Mouse (Mus musculus): ENCODE results near the gene Rundc3a. TPM values are rescaled to one million over a fixed set of nuclear protein-coding genes. Genes with fewer than 3 reads are reported as not detected.
A peak's percentile ranks its signal among the peaks of the same experiment; 100 is the strongest.

The Rundc3a gene
- polyA plus RNA-seq, 1 experiment from 2014 or later = 5.3 TPM

- H3K27ac ChIP-seq (ENCODE audit: low read depth, low read length) = no peak overlapping the region
- no peak for ATAC-seq
- H3K27me3 ChIP-seq (replicated peaks; ENCODE audit: control insufficient read depth, insufficient read depth, low read length) = peaks cover 33% of the 10 kb centered on the region
- H3K4me3 ChIP-seq (ENCODE audit: low read depth, low read length) = peak overlapping the region; percentile 79; the same call in 1 of the 2 replicates
- H3K4me1 ChIP-seq (replicated peaks; ENCODE audit: control insufficient read depth, insufficient read depth, low read length) = no peaks in the 10 kb centered on the region
- no peaks in the 10 kb centered on the region for H3K9me3 ChIP-seq (ENCODE audit: control insufficient read depth)
- TF ChIP-seq CTCF (IDR thresholded peaks at IDR 0.05; ENCODE audit: low read depth) = no peak
- H3K4me2 ChIP-seq (replicated peaks; ENCODE audit: low read depth) = peak overlapping the region; percentile 89
- no peaks in the 10 kb centered on the region for H3K36me3 ChIP-seq (ENCODE audit: control insufficient read depth, insufficient read depth)
- H3K9ac ChIP-seq (ENCODE audit: low read depth, low read length) = no peak overlapping the region
- WGBS = 23% methylated on average over 10 of the region's 10 CpGs
These were observed 52.2 kb downstream of the Rundc3a start for GRCm38 (mm10) chr11:102445264-102445890.

DNA sequence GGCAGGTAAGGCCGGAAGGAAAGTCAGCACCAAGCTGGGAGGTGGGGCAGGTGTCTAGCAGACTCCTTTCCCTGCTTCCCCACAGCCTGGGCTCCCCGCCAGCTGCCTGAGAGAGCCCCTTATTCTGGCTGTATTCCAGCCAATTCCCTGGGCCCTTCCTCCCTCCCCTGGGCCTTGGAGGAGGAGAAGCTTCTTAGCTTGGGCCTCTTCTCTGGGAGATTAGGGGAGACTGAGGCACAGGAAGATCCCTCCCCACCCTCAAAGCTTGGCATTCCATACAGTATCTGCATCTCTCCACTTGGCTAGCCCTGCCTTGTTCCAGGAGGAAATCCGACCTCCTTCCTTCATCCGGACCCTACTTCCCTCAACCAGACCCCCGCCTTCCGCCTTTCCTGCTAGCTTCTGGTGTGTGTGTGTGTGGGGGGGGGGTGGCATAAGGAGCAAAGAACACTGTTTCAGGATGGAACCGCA is 52.7 kb downstream of the Rundc3a start:
- H3K4me2 ChIP-seq (replicated peaks; ENCODE audit: low read depth) = peak overlapping the region; percentile 89
- 32% methylated on average over 7 of the region's 7 CpGs for WGBS
- no peaks in the 10 kb centered on the region for H3K36me3 ChIP-seq (ENCODE audit: control insufficient read depth, insufficient read depth)
- no peak overlapping the region for H3K27ac ChIP-seq (ENCODE audit: low read depth, low read length)
- peaks cover 33% of the 10 kb centered on the region for H3K27me3 ChIP-seq (replicated peaks; ENCODE audit: control insufficient read depth, insufficient read depth, low read length)
- no peaks in the 10 kb centered on the region for H3K9me3 ChIP-seq (ENCODE audit: control insufficient read depth)
- no peaks in the 10 kb centered on the region for H3K4me1 ChIP-seq (replicated peaks; ENCODE audit: control insufficient read depth, insufficient read depth, low read length)
- no peak overlapping the region; the same call in 1 of the 2 replicates for H3K9ac ChIP-seq (ENCODE audit: low read depth, low read length)
- no peak for TF ChIP-seq CTCF (IDR thresholded peaks at IDR 0.05; ENCODE audit: low read depth)
- no peak for ATAC-seq
- H3K4me3 ChIP-seq (ENCODE audit: low read depth, low read length) = peak overlapping the region; percentile 79

DNA sequence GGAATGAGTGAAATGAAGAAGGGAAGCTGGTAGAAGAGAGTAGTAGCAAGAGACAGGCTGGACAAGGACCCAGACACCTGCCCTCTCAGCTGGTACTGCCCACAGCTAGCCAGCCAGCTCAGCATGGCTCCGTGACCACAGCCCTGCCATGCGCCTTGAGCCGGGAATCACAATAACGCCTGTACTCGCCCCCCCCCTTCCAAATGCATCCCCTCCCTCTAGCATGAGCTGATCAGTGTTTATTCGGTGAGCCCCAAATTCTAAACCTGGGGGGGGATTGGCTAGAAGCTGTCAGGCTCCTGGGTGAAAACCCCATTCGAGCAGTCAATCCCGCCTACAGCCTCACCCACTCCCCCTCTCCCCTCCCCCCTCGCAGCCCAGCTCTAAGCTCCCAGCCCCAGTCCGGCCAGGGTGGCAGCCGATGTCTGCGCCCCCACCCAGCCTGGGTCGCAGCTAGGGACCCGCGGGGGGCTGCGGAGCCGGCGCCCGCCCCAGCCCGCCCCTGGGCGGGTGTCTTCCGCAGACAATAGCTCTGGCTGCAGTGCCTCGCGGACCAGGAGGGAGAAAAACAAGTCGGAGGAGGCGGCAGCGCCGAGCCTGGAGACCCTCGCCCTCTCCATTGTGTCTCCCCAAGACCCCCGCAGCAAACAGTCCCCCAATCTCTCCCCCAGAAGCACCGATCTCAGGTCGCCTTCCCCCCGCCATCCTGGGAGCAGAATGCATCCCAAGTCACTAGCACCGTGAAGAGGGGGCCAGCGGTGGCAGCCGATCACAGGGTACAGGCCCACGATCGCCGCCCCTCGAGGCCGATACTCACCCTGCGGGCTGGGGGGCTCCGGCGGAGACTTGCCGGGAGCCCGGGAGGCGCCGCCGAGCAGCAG is 53.6 kb downstream of the Rundc3a start:
- H3K27me3 ChIP-seq (replicated peaks; ENCODE audit: control insufficient read depth, insufficient read depth, low read length) = peaks cover 33% of the 10 kb centered on the region
- peak overlapping the region; percentile 73 for H3K27ac ChIP-seq (ENCODE audit: low read depth, low read length)
- no peak for TF ChIP-seq CTCF (IDR thresholded peaks at IDR 0.05; ENCODE audit: low read depth)
- ATAC-seq = peak; percentile 13
- no peaks in the 10 kb centered on the region for H3K4me1 ChIP-seq (replicated peaks; ENCODE audit: control insufficient read depth, insufficient read depth, low read length)
- peak overlapping the region; percentile 79 for H3K4me3 ChIP-seq (ENCODE audit: low read depth, low read length)
- H3K4me2 ChIP-seq (replicated peaks; ENCODE audit: low read depth) = peak overlapping the region; percentile 89
- under 1% methylated on average over 49 of the region's 49 CpGs for WGBS
- H3K36me3 ChIP-seq (ENCODE audit: control insufficient read depth, insufficient read depth) = no peaks in the 10 kb centered on the region
- H3K9me3 ChIP-seq (ENCODE audit: control insufficient read depth) = no peaks in the 10 kb centered on the region
- peak overlapping the region; percentile 77 for H3K9ac ChIP-seq (ENCODE audit: low read depth, low read length)

- Histone ChIP-seq H3K9me3 (ENCODE audit: control insufficient read depth) (no peaks in the 10 kb centered on the region), H3K4me2 (replicated peaks; ENCODE audit: low read depth) (peak within 1 kb of the TSS; percentile 89), H3K9ac (ENCODE audit: low read depth, low read length) (peak within 1 kb of the TSS; percentile 77), H3K36me3 (ENCODE audit: control insufficient read depth, insufficient read depth) (no peaks in the 10 kb centered on the region), H3K27ac (ENCODE audit: low read depth, low read length) (peak within 1 kb of the TSS; percentile 73), H3K27me3 (replicated peaks; ENCODE audit: control insufficient read depth, insufficient read depth, low read length) (peaks cover 33% of the 10 kb centered on the region), H3K4me1 (replicated peaks; ENCODE audit: control insufficient read depth, insufficient read depth, low read length) (no peaks in the 10 kb centered on the region), H3K4me3 (ENCODE audit: low read depth, low read length) (peak within 1 kb of the TSS; percentile 79)
- peak; percentile 45 for ATAC-seq
- peak; percentile 83 for TF ChIP-seq CTCF (IDR thresholded peaks at IDR 0.05; ENCODE audit: low read depth)
- under 1% methylated on average over 27 of the region's 40 CpGs for WGBS
These were observed 54.3 kb downstream of the Rundc3a start, which contains the start of gene Fam171a2 for GRCm38 (mm10) chr11:102447497-102447896. TSS of gene Fam171a2 (minus strand) at chr11:102447682.

GRCm38 (mm10) chr11:102448327-102448726 is 55.1 kb downstream of the Rundc3a start:
- Histone ChIP-seq H3K36me3 (ENCODE audit: control insufficient read depth, insufficient read depth) (no peaks in the 10 kb centered on the region), H3K4me2 (replicated peaks; ENCODE audit: low read depth) (no peak overlapping the region), H3K4me1 (replicated peaks; ENCODE audit: control insufficient read depth, insufficient read depth, low read length) (no peaks in the 10 kb centered on the region), H3K9me3 (ENCODE audit: control insufficient read depth) (no peaks in the 10 kb centered on the region), H3K27me3 (replicated peaks; ENCODE audit: control insufficient read depth, insufficient read depth, low read length) (peaks cover 38% of the 10 kb centered on the region), H3K9ac (ENCODE audit: low read depth, low read length) (no peak overlapping the region), H3K4me3 (ENCODE audit: low read depth, low read length) (no peak overlapping the region), H3K27ac (ENCODE audit: low read depth, low read length) (no peak overlapping the region)
- no peak for ATAC-seq
- WGBS = 24% methylated on average over 8 of the region's 8 CpGs
- TF ChIP-seq CTCF (IDR thresholded peaks at IDR 0.05; ENCODE audit: low read depth) = no peak; the same call in 1 of the 2 replicates

Measured in intestine, postnatal 0 days (tissue).